Mouse (Mus musculus): Measurements from ENCODE around the gene Selenbp2.
"Not testable (repeated sequence)": the region's sequence is repeated elsewhere in the genome, so short reads cannot be mapped to it uniquely, and the experiment has no call there.

Selenbp2 gene

GRCm38 (mm10) chr3:94693329-94693825 is at the start of gene Selenbp2:
Gene Selenbp2, plus strand, starts transcription at chr3:94693556.
- DNase-seq (ENCODE audit: low read depth), result no peak

DNA sequence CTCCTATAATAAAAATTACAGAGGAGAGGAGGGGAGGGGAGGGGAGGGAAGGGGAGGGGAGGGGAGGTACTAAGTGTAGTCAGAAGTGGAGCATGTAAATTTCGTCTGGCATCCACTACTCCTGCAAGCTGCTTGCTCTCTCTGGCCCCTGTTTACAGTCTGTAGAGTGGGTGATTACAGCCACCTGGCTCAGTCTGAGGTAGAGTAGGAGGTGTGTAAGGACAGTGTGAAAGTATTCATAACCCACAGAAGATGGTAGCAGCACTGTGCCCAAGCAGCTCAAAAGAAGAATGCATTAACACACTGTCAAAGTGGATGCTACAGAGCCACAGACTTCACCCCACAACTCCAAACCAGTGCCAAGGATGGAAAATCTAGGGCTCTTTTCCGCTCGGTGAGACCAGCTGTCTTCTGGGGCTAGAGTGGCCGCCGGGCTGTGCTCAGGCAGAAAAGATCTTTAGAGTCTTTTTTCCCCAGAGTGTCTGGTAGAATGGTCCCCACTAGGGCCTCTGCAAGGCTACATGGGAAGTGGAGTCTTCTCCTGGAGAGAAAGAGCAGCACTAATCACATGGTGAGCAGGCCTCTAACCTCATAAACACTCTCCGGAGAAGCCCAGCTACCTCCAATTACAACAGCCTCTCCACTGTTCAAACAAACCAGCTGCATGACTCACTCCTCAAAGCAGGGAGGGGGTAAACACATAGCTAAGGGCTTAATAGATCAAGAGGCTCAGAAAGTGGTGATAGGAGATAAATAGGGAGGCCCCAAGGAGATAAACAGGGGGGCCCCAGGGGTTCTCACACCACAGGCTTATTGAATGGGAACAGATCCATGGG is 44.4 kb upstream of the Selenbp2 start:
- no peak for DNase-seq (ENCODE audit: low read depth)

DNA sequence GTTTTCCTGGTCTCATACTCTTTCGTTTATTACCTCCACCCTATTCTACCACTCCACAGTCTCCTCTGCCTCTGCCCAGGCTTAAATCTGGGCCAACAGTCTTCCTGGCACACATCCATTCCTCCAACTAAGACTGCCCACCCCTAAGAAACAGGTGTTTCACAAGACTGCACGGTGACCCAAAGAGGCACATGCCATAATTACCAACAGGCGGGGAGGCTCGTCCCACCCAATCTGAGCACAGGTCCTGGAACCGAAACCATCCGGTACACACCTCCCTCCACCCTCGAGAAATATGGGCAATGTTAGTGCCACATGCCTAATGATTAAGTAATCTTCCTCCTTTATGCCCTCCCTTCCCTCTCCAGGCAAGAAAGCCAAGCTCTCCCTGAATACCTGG is 42.9 kb upstream of the Selenbp2 start:
- DNase-seq (ENCODE audit: low read depth), result no peak

- not testable (repeated sequence) for DNase-seq (ENCODE audit: low read depth)
Measured at GRCm38 (mm10) chr3:94653967-94654366, 39.4 kb upstream of the Selenbp2 start.

GRCm38 (mm10) chr3:94657852-94658739 is 35.3 kb upstream of the Selenbp2 start:
- DNase-seq (ENCODE audit: low read depth), result peak; percentile 29

DNA sequence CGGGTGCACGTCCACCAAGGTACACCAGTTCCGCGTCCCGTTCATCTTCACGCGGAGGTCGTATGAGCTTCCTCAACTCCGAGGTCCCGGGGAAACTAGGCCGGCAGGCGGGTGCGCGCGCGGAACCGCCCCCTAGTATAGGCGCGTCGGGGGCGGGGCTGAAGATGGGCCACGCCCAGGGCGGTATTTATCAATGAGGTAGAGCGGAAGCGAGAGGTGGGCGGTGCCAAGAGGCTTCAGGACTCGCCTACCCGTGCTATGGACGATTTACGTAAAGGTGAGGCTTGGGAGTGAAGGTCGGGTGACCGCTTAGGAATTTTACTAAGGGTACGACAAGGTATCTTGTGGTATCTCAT is 34.6 kb upstream of the Selenbp2 start, which contains the start of gene Tuft1:
Gene Tuft1 (minus strand): TSS at position 133 of the 356 bp plus-strand sequence.
- not testable (repeated sequence) for DNase-seq (ENCODE audit: low read depth)

- DNase-seq (ENCODE audit: low read depth), result peak; percentile 59
Measured at GRCm38 (mm10) chr3:94659142-94659748, 34.1 kb upstream of the Selenbp2 start.

DNA sequence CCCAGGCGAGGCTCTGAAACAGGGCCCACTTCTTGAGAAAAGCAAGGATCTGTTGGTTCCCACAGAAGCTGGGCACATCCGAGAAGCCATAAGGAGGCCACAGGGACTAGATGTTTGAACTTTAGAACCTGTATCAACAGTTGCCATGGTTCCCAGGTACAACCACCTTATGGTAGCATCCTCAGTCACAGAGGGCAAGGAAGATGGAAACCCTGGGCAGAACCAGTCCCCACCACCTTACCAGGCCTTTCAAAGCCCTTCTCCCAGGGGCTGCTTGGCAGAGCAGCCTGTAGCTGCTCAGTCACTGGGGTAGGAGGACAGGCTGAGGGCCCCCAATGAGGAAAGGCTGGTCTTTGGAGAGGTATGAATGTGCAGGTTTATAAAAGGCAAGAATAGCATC is 32.5 kb upstream of the Selenbp2 start:
- not testable (repeated sequence) for DNase-seq (ENCODE audit: low read depth)

- DNase-seq (ENCODE audit: low read depth), result not testable (repeated sequence)
Measured at GRCm38 (mm10) chr3:94665060-94665802, 28.1 kb upstream of the Selenbp2 start.

GRCm38 (mm10) chr3:94665896-94666295 is 27.5 kb upstream of the Selenbp2 start:
- not testable (repeated sequence) for DNase-seq (ENCODE audit: low read depth)

DNA sequence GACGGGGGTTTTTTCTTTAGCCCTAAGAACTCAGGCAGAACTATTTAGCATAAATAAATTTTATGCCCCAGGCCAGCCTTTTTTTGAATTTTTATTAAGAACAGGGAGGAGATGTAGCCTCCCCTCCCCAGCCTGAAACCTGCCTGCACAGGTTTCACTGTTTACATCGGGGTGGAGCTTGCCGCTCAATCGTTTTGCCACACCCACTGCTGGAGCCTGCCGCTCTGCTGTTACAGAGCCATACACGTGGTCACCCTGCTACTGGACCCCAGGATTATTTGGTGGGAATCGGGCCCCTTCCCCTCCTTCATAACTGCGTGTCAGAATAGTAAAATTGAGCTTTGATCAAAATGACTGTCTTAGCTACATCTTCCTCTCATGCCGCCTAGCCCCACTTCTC is 18.3 kb upstream of the Selenbp2 start:
- not testable (repeated sequence) for DNase-seq (ENCODE audit: low read depth)

DNA sequence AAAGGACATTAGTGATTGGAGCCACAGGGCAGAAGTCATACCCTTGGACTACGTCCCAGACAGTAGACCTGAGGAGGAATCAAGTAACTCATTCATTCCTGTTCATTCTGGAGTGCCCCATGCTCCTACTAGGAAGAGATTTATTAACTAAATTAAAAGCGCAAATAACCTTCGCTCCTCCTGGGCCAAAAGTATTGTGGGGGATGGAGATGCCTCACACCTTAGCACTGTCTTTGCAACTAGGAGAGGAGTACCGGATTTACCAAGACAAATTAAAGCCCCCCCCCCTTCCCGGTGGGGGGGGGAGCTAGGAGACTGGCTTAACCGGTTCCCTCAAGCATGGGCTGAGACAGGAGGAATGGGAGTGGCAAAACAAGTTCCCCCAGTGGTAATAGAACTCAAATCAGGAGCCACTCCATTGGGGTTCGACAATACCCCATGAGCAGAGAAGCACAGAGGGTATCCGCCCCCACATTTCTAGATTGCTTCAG is 14.0 kb upstream of the Selenbp2 start:
- no peak for DNase-seq (ENCODE audit: low read depth)

- not testable (repeated sequence) for DNase-seq (ENCODE audit: low read depth)
Measured at GRCm38 (mm10) chr3:94680032-94680431, 13.3 kb upstream of the Selenbp2 start.

DNA sequence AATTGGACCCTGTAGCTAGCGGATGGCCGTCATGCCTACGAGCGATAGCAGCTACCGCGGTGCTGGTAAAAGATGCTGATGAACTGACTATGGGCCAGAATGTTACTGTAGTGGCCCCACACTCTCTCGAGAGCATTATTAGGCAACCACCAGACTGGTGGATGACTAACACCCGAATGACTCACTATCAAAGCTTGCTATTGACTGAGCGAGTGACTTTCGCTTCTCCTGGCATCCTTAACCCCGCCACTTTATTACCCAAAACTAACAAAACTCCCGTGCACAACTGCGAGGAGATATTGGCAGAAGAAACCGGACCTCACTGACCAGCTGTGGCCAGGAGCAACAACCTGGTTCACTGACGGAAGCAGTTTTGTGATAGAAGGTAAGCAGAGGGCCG is 12.6 kb upstream of the Selenbp2 start:
- no peak for DNase-seq (ENCODE audit: low read depth)

GRCm38 (mm10) chr3:94683646-94684045 is 9.7 kb upstream of the Selenbp2 start:
- no peak for DNase-seq (ENCODE audit: low read depth)

- not testable (repeated sequence) for DNase-seq (ENCODE audit: low read depth)
Measured at GRCm38 (mm10) chr3:94685989-94686772, 7.2 kb upstream of the Selenbp2 start.

DNA sequence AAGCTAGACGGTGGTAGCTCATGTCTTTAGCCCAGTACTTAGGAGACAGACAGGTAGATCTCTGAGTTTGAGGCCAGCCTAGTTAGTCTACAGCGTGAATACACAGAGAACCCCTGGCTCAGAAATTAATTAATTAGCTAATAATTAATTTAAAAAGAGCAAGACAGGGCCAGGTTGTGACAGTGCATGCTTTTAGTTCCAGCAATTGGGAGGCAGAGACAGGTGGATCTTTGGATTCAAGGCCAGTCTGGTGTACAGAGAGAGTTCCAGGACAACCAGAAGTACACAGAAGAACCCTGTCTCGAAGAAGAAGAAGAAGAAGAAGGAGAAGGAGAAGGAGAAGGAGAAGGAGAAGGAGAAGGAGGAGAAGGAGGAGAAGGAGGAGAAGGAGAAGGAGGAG is 4.7 kb upstream of the Selenbp2 start:
- not testable (repeated sequence) for DNase-seq (ENCODE audit: low read depth)

DNA sequence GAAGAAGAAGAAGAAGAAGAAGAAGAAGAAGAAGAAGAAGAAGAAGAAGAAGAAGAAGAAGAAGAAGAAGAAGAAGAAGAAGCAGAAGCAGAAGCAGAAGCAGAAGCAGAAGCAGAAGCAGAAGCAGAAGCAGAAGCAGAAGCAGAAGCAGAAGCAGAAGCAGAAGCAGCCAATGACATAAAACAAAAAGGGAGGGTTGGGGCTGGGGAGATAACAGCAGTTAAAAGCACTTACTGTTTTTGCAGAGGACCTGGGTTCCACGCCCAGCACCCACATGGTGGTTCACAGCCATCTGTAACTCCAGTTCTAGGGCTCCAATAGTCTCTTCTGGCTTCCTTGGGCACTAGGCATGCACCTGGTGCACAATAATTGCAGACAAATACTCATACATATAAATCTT is 4.2 kb upstream of the Selenbp2 start:
- not testable (repeated sequence) for DNase-seq (ENCODE audit: low read depth)

DNA sequence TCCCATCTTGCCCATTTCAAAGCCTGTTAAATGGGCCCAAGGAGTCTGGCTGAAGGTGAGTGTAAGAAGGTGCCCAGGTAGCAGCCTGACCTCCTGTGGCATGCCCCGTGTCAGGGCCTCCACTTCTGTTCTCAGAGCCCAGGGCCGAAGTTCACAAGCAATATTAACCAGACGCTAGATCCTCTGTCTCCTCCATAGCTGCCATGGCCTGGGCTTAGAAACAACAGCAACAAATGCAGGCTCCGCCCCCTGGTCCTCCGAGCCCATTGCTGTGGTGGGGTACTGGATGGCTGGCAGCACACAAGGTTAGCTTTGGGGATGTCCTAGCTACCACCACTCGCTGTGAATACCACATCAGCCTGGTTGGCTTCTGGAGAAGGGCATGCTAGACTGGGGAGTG is 3.2 kb upstream of the Selenbp2 start:
- not testable (repeated sequence) for DNase-seq (ENCODE audit: low read depth)

GRCm38 (mm10) chr3:94690616-94691247 is 2.6 kb upstream of the Selenbp2 start:
- no peak for DNase-seq (ENCODE audit: low read depth)
